Mouse (Mus musculus) intestine, postnatal 0 days (tissue): ENCODE measurements at regions not wholly inside any gene's neighbourhood (a gene's known extent, or its start where the extent isn't known, plus 50 kb on each side); places are given as distances from the start of the nearest gene placed in this dataset.

Experiments
- ATAC-seq: fragments of 200-750 bp; cut with Nextera tagmentation; 2 replicates; pipeline ENCODE4 v1.8.0; 2017; ENCODE audit warnings: mild to moderate bottlenecking, moderate TSS enrichment, moderate library complexity
- H3K27ac ChIP-seq: fragments of 300-500 bp; sonication (generic); 2 replicates; pipeline ENCODE4 v1.5.1; 2014; ENCODE audit warnings: mild to moderate bottlenecking, low read depth, low read length, moderate library complexity
- H3K27me3 ChIP-seq: fragments of 300-500 bp; sonication (generic); replicated peaks from 2 replicates; pipeline ENCODE4 v1.6.1; 2014; ENCODE audit warnings: low read length, mixed read lengths; ENCODE audit not compliant: control insufficient read depth, insufficient read depth
- H3K36me3 ChIP-seq: fragments of 300-500 bp; sonication (generic); 2 replicates; pipeline ENCODE4 v1.6.1; 2014; ENCODE audit warnings: mild to moderate bottlenecking, moderate library complexity; ENCODE audit not compliant: control insufficient read depth, insufficient read depth
- H3K4me1 ChIP-seq: fragments of 300-500 bp; sonication (generic); replicated peaks from 2 replicates; pipeline ENCODE4 v1.6.1; 2014; ENCODE audit warnings: antibody characterized with exemption, low read length, mixed read lengths; ENCODE audit not compliant: control insufficient read depth, insufficient read depth
- H3K4me2 ChIP-seq: fragments of 300-500 bp; sonication (generic); replicated peaks from 2 replicates; pipeline ENCODE4 v1.6.1; 2014; ENCODE audit warnings: low read depth, mild to moderate bottlenecking, moderate library complexity
- H3K4me3 ChIP-seq: fragments of 300-500 bp; sonication (generic); 2 replicates; pipeline ENCODE4 v1.5.1; 2014; ENCODE audit warnings: low read depth, low read length
- H3K9ac ChIP-seq: fragments of 300-500 bp; sonication (generic); 2 replicates; pipeline ENCODE4 v1.6.1; 2014; ENCODE audit warnings: mild to moderate bottlenecking, low read depth, low read length
- H3K9me3 ChIP-seq: fragments of 300-500 bp; sonication (generic); 2 replicates; pipeline ENCODE4 v1.6.1; 2016; ENCODE audit warnings: mixed run types; ENCODE audit not compliant: control insufficient read depth
- CTCF ChIP-seq: sonication (generic); IDR thresholded peaks from 2 replicates; pipeline ENCODE4 v1.5.1; 2016; ENCODE audit warnings: low read depth, mild to moderate bottlenecking, control low read depth, antibody characterized with exemption, moderate library complexity
- WGBS: fragments of 180-500 bp; shearing (Covaris S2); extraction: QIAGEN DNeasy Blood & Tissue Kit; methylation state at CpG from one replicate; pipeline ENCODE4 v1.1.7; 2014; 5-methylcytosine and 5-hydroxymethylcytosine counted together

- H3K4me1 ChIP-seq, result no peaks in the 10 kb centered on the region
- no peak overlapping the region for H3K9ac ChIP-seq
- no peak overlapping the region for H3K27ac ChIP-seq
- no peak for TF ChIP-seq CTCF
- no peaks in the 10 kb centered on the region for H3K36me3 ChIP-seq
- no peak overlapping the region for H3K4me2 ChIP-seq
- no peak overlapping the region for H3K4me3 ChIP-seq
- no peaks in the 10 kb centered on the region for H3K27me3 ChIP-seq
- no peak for ATAC-seq
- no peaks in the 10 kb centered on the region for H3K9me3 ChIP-seq
- 74% methylated on average over 4 of the region's 4 CpGs for WGBS
These were observed 608.9 kb upstream of the Rorb start for GRCm38 (mm10) chr19:19719939-19720338.
